Mouse (Mus musculus): ENCODE measurements around the gene Ssbp3.

GRCm38 (mm10) chr4:106964356-106964755 is 53.9 kb downstream of the Ssbp3 start:
- TF ChIP-seq CTCF (conservative IDR thresholded peaks at IDR 0.05; ENCODE audit: low read length) (no peak), POU5F1 (IDR thresholded peaks at IDR 0.05; ENCODE audit: borderline replicate concordance, low read length) (no peak)

Data from E14TG2a.4 (cell line).